Mouse (Mus musculus): ENCODE results near the gene Slc26a9. TPM values are rescaled to one million over a fixed set of nuclear protein-coding genes. Genes with fewer than 3 reads are reported as not detected.

Slc26a9 gene
- polyA plus RNA-seq, 1 experiment from 2014 or later, result 0.15 TPM

DNA sequence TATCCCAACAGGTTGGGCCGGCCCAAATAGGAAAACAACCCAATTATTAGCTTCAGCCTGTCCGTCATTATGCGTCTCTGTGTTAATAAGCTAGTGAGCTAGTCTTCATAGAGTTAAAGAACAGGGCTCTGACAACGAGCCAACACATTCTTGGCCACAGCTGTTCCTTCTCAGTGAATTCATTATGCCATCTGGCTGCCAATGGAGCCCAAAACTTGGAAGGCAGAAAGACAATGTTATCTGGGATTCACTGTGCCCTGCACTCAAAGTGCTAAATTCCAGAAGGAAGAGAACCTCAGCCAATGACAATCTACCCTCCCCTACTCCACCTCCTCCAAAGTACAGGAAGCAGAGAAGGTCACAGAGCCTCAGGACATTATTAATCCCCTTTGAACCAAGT, 26.8 kb downstream of the Slc26a9 start:
- H3K4me1 ChIP-seq (replicated peaks; ENCODE audit: control insufficient read depth, insufficient read depth, low read length), result no peaks in the 10 kb centered on the region
- 77% methylated on average over 4 of the region's 4 CpGs for WGBS
- no peaks in the 10 kb centered on the region for H3K36me3 ChIP-seq (ENCODE audit: control insufficient read depth, insufficient read depth, low read length)
- no peak overlapping the region for H3K27ac ChIP-seq (ENCODE audit: low read depth, low read length)
- ATAC-seq (ENCODE audit: low FRiP score) (no peak), DNase-seq (ENCODE audit: low spot score) (no peak)
- H3K9ac ChIP-seq (ENCODE audit: low read depth, low read length), result no peak overlapping the region
- no peaks in the 10 kb centered on the region for H3K27me3 ChIP-seq (ENCODE audit: control insufficient read depth, insufficient read depth, low read length)
- no peak overlapping the region for H3K4me2 ChIP-seq (replicated peaks; ENCODE audit: low read depth, low read length)
- no peaks in the 10 kb centered on the region for H3K9me3 ChIP-seq (ENCODE audit: control insufficient read depth, low read length)
- no peak overlapping the region for H3K4me3 ChIP-seq (ENCODE audit: low read depth, low read length)

DNA sequence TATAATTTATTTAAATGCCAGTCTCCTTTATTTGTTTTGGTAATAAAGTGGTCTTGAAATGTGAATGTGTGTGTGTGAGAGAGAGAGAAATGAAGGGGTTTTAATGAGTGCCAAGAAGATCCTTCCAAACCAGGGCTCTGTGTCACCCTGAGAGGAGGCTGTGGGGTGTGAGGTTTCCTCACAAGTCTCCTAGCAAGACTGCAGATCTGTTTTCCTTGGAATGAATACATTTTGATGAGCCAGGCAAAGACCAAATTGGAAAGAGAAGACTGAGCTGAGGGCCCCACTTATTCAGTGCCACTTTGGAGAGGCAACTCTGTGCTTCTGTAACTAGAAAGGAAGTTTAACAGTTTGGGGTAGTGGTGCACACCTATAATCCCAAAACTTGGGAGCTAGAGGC, 27.6 kb downstream of the Slc26a9 start:
- Histone ChIP-seq H3K27ac (ENCODE audit: low read depth, low read length) (no peak overlapping the region), H3K4me1 (replicated peaks; ENCODE audit: control insufficient read depth, insufficient read depth, low read length) (no peaks in the 10 kb centered on the region), H3K27me3 (ENCODE audit: control insufficient read depth, insufficient read depth, low read length) (no peaks in the 10 kb centered on the region), H3K9ac (ENCODE audit: low read depth, low read length) (no peak overlapping the region), H3K9me3 (ENCODE audit: control insufficient read depth, low read length) (no peaks in the 10 kb centered on the region), H3K36me3 (ENCODE audit: control insufficient read depth, insufficient read depth, low read length) (no peaks in the 10 kb centered on the region), H3K4me2 (replicated peaks; ENCODE audit: low read depth, low read length) (no peak overlapping the region), H3K4me3 (ENCODE audit: low read depth, low read length) (no peak overlapping the region)
- no peak for ATAC-seq (ENCODE audit: low FRiP score)
- no peak for DNase-seq (ENCODE audit: low spot score)

DNA sequence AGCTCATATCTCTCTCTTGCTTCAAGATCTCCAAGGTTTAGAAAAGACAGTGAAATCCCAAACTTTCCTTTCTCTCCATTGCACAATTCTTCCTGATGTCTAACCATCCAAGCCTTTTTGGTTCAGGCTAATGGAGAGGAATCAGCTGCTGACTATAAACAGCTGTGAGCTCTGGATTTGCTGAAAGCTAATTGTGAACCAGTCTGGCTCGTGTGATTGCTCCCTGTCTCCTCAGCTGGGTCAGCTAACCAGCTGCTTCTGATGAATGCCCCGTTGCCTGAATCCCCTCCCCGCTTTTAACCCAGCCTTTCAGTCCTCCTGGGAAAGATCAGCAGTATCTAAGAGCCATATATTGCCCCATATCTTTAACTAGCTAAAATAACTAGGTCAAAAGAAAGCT, 50.8 kb downstream of the Slc26a9 start:
- no peak overlapping the region for H3K9ac ChIP-seq (ENCODE audit: low read depth, low read length)
- no peak for ATAC-seq (ENCODE audit: low FRiP score)
- no peak overlapping the region for H3K27ac ChIP-seq (ENCODE audit: low read depth, low read length)
- H3K4me1 ChIP-seq (replicated peaks; ENCODE audit: control insufficient read depth, insufficient read depth, low read length), result no peaks in the 10 kb centered on the region
- peak; percentile 10 for DNase-seq (ENCODE audit: low spot score)
- H3K4me3 ChIP-seq (ENCODE audit: low read depth, low read length), result no peak overlapping the region
- no peaks in the 10 kb centered on the region for H3K36me3 ChIP-seq (ENCODE audit: control insufficient read depth, insufficient read depth, low read length)
- WGBS, result 39% methylated on average over 3 of the region's 3 CpGs
- no peaks in the 10 kb centered on the region for H3K27me3 ChIP-seq (ENCODE audit: control insufficient read depth, insufficient read depth, low read length)
- no peaks in the 10 kb centered on the region for H3K9me3 ChIP-seq (ENCODE audit: control insufficient read depth, low read length)
- H3K4me2 ChIP-seq (replicated peaks; ENCODE audit: low read depth, low read length), result no peak overlapping the region

DNA sequence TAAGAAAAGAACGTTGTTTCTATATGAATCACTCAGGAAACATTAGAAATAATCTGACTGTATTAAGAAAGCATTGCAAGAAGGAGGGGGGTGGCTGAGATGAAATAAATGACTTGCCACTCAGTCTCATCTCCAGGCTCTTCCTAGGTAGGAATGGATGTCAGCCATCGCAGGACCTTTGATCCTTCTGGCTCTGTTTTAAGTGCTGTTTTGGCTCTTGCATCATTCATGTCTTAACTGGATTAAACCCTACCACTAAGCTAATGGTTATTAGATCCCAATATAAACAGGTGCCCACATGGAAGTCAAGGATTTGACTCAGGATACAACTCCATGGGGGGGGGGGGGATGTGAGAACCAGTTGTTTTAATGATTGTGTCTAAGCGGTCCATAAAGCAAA, 51.3 kb downstream of the Slc26a9 start:
- H3K36me3 ChIP-seq (ENCODE audit: control insufficient read depth, insufficient read depth, low read length), result no peaks in the 10 kb centered on the region
- H3K27ac ChIP-seq (ENCODE audit: low read depth, low read length), result no peak overlapping the region
- H3K27me3 ChIP-seq (ENCODE audit: control insufficient read depth, insufficient read depth, low read length), result no peaks in the 10 kb centered on the region
- H3K9me3 ChIP-seq (ENCODE audit: control insufficient read depth, low read length), result no peaks in the 10 kb centered on the region
- H3K4me1 ChIP-seq (replicated peaks; ENCODE audit: control insufficient read depth, insufficient read depth, low read length), result no peaks in the 10 kb centered on the region
- H3K4me3 ChIP-seq (ENCODE audit: low read depth, low read length), result no peak overlapping the region
- H3K9ac ChIP-seq (ENCODE audit: low read depth, low read length), result no peak overlapping the region
- no peak for DNase-seq (ENCODE audit: low spot score)
- WGBS, result 87% methylated on average over 3 of the region's 3 CpGs
- ATAC-seq (ENCODE audit: low FRiP score), result no peak
- H3K4me2 ChIP-seq (replicated peaks; ENCODE audit: low read depth, low read length), result no peak overlapping the region

DNA sequence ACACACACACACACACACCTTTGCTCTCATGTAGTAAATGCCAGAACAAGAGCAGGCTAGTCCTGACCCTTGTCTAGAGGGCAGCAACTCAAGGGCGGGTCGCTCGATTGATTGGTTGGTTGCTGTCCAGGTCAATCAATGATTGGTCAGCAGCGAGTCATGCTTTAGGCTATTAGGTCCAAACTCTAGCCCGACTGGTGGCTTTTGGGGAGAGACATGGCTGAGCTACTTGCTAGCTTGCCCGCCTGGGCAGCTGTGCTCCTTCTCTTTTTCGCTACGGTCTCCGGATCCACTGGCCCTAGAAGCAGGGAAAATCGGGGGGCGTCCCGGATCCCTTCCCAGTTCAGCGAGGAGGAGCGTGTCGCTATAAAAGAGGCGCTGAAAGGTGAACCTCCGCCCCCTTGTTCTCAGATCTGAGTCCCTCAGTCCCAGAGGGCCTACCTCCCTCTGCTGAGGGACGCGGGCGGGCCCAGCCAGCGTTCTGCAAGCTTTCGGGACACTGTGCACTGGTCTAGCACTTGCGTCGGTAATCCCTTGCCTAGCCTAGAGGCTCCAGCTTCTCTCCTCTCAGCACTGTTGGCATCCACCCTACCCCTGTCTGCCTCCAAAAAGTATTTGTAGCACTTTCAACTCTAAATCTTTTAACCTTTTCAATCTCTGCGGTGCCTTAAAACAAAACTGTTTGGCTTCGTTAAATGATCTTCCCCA, 53.5 kb downstream of the Slc26a9 start, which contains the start of gene Pm20d1:
TSS of gene Pm20d1 (plus strand) at position 180 of the 708 bp plus-strand sequence.
- Histone ChIP-seq H3K9ac (ENCODE audit: low read depth, low read length) (peak within 1 kb of the TSS; percentile 43; the same call in 1 of the 2 replicates), H3K9me3 (ENCODE audit: control insufficient read depth, low read length) (no peaks in the 10 kb centered on the region), H3K36me3 (ENCODE audit: control insufficient read depth, insufficient read depth, low read length) (no peaks in the 10 kb centered on the region), H3K4me1 (replicated peaks; ENCODE audit: control insufficient read depth, insufficient read depth, low read length) (no peaks in the 10 kb centered on the region), H3K27ac (ENCODE audit: low read depth, low read length) (no peak within 1 kb of the TSS), H3K27me3 (ENCODE audit: control insufficient read depth, insufficient read depth, low read length) (no peaks in the 10 kb centered on the region), H3K4me3 (ENCODE audit: low read depth, low read length) (peak within 1 kb of the TSS; percentile 22), H3K4me2 (replicated peaks; ENCODE audit: low read depth, low read length) (peak within 1 kb of the TSS; percentile 36)
- 6% methylated on average over 26 of the region's 26 CpGs for WGBS
- no peak; the same call in 1 of the 2 replicates for ATAC-seq (ENCODE audit: low FRiP score)
- peak; percentile 43 for DNase-seq (ENCODE audit: low spot score)

DNA sequence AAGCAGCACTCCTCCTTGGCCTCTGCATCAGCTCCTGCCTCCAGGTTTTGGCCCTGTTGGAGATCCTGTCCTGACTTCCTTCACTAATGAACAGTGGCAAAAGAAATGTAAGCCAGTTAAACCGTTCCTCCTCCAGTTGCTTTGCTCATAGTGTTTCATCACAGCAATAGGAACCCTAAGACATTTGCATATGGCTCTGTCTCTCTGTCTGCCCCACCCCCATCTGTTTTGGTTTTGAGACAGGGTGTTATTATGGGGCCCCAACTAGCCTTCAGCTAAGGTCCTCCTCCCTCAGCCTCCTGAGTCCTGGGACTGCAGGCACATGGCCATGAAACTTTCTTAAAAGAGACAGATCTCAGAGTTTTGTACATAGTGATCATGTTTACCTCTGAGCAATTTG, 56.2 kb downstream of the Slc26a9 start:
- H3K4me2 ChIP-seq (replicated peaks; ENCODE audit: low read depth, low read length), result no peak overlapping the region
- no peaks in the 10 kb centered on the region for H3K9me3 ChIP-seq (ENCODE audit: control insufficient read depth, low read length)
- WGBS, result 27% methylated on average over 1 of the region's 1 CpGs
- no peaks in the 10 kb centered on the region for H3K4me1 ChIP-seq (replicated peaks; ENCODE audit: control insufficient read depth, insufficient read depth, low read length)
- no peak overlapping the region for H3K9ac ChIP-seq (ENCODE audit: low read depth, low read length)
- ATAC-seq (ENCODE audit: low FRiP score) (no peak), DNase-seq (ENCODE audit: low spot score) (no peak)
- no peaks in the 10 kb centered on the region for H3K36me3 ChIP-seq (ENCODE audit: control insufficient read depth, insufficient read depth, low read length)
- H3K27ac ChIP-seq (ENCODE audit: low read depth, low read length), result no peak overlapping the region
- no peak overlapping the region for H3K4me3 ChIP-seq (ENCODE audit: low read depth, low read length)
- no peaks in the 10 kb centered on the region for H3K27me3 ChIP-seq (ENCODE audit: control insufficient read depth, insufficient read depth, low read length)

DNA sequence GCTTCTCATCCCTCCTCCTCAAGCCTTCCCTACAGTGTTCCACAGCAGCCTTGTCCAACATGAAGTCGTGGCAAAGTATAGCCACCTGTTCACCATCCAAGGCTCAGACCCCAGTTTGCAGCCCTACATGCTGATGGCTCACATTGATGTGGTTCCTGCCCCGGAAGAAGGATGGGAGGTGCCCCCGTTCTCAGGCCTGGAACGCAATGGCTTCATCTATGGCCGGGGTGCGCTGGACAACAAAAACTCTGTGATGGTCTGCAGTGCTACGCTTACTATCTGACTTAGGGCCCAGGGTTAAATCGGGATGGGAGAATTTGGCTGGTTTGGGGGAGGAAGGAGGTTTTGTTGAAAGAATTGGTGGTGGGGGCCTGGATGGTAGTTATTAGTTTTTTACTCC, 57.2 kb downstream of the Slc26a9 start:
- H3K4me1 ChIP-seq (replicated peaks; ENCODE audit: control insufficient read depth, insufficient read depth, low read length), result no peaks in the 10 kb centered on the region
- no peak overlapping the region for H3K4me2 ChIP-seq (replicated peaks; ENCODE audit: low read depth, low read length)
- no peak for DNase-seq (ENCODE audit: low spot score)
- no peak overlapping the region for H3K9ac ChIP-seq (ENCODE audit: low read depth, low read length)
- no peaks in the 10 kb centered on the region for H3K36me3 ChIP-seq (ENCODE audit: control insufficient read depth, insufficient read depth, low read length)
- no peaks in the 10 kb centered on the region for H3K27me3 ChIP-seq (ENCODE audit: control insufficient read depth, insufficient read depth, low read length)
- no peaks in the 10 kb centered on the region for H3K9me3 ChIP-seq (ENCODE audit: control insufficient read depth, low read length)
- no peak for ATAC-seq (ENCODE audit: low FRiP score)
- H3K27ac ChIP-seq (ENCODE audit: low read depth, low read length), result no peak overlapping the region
- 94% methylated on average over 8 of the region's 8 CpGs for WGBS
- H3K4me3 ChIP-seq (ENCODE audit: low read depth, low read length), result no peak overlapping the region

DNA sequence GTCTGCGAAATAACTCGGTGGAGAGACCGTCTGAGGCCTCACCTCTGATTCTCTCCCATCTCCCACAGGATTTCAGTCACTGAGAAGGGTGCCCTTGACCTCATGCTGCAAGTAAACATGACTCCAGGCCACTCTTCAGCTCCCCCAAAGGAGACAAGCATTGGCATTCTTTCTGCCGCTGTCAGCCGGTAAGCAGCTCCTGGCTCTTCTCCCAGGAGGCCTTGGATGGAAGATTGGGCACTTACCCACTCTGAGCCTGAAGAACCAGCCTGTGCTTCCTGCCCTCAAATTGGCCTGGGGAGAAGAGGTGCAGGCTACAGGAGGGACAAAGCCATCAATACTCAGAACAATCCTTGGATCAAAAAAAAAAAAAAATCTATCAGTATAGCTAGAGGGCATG, 58.8 kb downstream of the Slc26a9 start:
- H3K9ac ChIP-seq (ENCODE audit: low read depth, low read length), result no peak overlapping the region
- no peak overlapping the region for H3K4me2 ChIP-seq (replicated peaks; ENCODE audit: low read depth, low read length)
- H3K9me3 ChIP-seq (ENCODE audit: control insufficient read depth, low read length), result no peaks in the 10 kb centered on the region
- 89% methylated on average over 5 of the region's 5 CpGs for WGBS
- H3K27ac ChIP-seq (ENCODE audit: low read depth, low read length), result no peak overlapping the region
- ATAC-seq (ENCODE audit: low FRiP score), result no peak
- no peak for DNase-seq (ENCODE audit: low spot score)
- no peaks in the 10 kb centered on the region for H3K4me1 ChIP-seq (replicated peaks; ENCODE audit: control insufficient read depth, insufficient read depth, low read length)
- H3K4me3 ChIP-seq (ENCODE audit: low read depth, low read length), result no peak overlapping the region
- H3K36me3 ChIP-seq (ENCODE audit: control insufficient read depth, insufficient read depth, low read length), result no peaks in the 10 kb centered on the region
- H3K27me3 ChIP-seq (ENCODE audit: control insufficient read depth, insufficient read depth, low read length), result no peaks in the 10 kb centered on the region

DNA sequence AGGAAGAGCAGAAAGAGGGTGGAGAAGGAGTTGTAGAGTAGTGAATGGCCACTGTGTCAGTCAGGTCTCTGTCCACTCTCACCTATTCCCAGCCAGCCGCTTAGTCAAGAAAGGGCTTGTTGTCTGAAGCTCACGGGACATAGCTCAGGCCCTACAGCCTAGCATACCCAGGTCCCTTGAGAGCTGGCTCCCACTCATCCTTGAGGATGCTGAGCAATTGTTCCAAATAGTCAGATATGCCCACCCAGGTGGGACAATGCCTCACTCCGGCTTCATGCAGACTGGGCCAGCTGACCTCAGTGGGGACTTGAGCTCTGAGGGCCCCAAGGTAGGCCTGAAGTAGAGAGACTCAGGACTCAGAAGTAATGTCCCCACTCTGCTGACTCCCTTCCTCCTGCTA, 60.3 kb downstream of the Slc26a9 start:
- 92% methylated on average over 3 of the region's 3 CpGs for WGBS
- Histone ChIP-seq H3K4me1 (replicated peaks; ENCODE audit: control insufficient read depth, insufficient read depth, low read length) (no peaks in the 10 kb centered on the region), H3K27ac (ENCODE audit: low read depth, low read length) (no peak overlapping the region), H3K9me3 (ENCODE audit: control insufficient read depth, low read length) (no peaks in the 10 kb centered on the region), H3K36me3 (ENCODE audit: control insufficient read depth, insufficient read depth, low read length) (no peaks in the 10 kb centered on the region), H3K27me3 (ENCODE audit: control insufficient read depth, insufficient read depth, low read length) (no peaks in the 10 kb centered on the region), H3K4me2 (replicated peaks; ENCODE audit: low read depth, low read length) (no peak overlapping the region), H3K4me3 (ENCODE audit: low read depth, low read length) (no peak overlapping the region), H3K9ac (ENCODE audit: low read depth, low read length) (no peak overlapping the region)
- DNase-seq (ENCODE audit: low spot score) (no peak), ATAC-seq (ENCODE audit: low FRiP score) (no peak)

All from hindbrain, embryonic 11.5 days (tissue).